Mouse (Mus musculus) erythroblast, adult 5-6 weeks (primary cell): ENCODE measurements around the gene Syce2. TPM values are rescaled to one million over a fixed set of nuclear protein-coding genes. Genes with fewer than 3 reads are reported as not detected.

Source experiments
- ATAC-seq: replicated peaks from 2 replicates; pipeline ENCODE4 v1.8.0; 2016; ENCODE audit warnings: moderate number of reproducible peaks, mild to moderate bottlenecking, moderate TSS enrichment, inconsistent platforms; ENCODE audit not compliant: poor library complexity, low FRiP score, severe bottlenecking
- total RNA-seq, 2 experiments: library from RNA; stranded (forward) in 1 of 2; stranded (reverse) in 1 of 2; fragments of 150-400 nt in 1 of 2; fragments of 200-764, 138-1000 nt in 1 of 2; gene quantifications; 2 replicates each; pipeline versions ENCODE4 v1.2.3 to v1.2.4; 2015 to 2017; ENCODE audit warnings: low replicate concordance in 2 of 2

Gene Syce2
- total RNA-seq, 2 experiments from 2014 or later: 10.6 to 54.8 TPM

DNA sequence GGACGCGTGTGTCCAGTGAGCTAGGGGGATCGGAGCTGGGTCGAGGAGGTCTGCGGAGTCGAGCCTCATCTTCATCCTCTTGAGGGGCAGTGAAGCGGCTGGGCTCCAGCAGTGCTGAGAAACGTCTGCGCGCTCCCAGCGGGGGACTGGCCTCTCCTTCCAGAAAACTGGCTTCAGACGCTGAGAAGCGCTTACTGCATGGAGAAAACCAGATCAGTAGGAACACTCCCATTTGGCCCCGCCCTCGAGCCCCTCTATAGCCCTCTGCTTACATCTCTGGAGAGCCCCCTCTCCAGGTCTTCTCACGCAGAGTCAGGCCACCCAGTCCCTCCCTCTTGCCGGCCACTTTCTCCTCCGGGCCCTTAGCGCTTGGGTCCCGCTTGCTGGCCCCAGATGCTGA lies 45.9 kb downstream of the Syce2 start:
- no peak for ATAC-seq

DNA sequence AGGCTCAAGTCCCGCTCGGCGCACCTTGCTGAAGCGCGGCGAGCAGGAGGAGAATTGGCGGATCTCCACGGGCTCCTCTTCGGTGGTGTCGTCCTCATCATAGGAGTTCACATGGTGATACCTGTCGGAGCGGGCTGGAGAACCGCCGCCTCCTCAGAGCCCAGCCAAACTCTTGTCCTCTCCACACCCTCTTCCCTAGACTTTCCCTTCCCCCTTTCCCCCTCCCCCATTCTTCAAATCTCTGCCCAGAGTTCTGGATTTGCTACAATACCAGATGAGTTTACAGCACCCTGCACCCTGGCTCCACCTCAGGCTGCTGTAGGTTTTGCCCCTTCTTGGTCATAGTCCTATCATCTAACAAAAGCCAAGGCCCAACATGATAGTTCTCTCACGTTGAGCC lies 46.7 kb downstream of the Syce2 start:
- no peak for ATAC-seq

DNA sequence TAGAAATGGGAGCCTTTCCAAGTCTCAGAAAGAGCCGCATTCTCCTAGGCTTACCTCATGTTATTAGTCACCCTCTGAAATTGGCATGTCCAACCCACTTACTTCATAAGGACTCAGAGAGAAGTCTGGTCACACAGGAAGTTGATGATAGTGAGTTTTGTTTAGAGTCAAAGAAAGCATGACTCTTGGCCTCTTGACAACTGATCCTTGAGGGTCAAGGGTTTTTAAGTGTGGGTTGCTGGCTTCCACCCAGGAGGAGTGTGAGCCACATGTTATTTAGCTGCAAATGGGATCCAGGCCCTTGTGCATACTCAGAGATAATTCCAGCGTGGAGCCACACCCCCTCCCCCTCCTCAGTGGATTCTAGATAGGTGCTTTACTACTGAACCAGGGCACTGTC lies 49.7 kb downstream of the Syce2 start:
- no peak for ATAC-seq

DNA sequence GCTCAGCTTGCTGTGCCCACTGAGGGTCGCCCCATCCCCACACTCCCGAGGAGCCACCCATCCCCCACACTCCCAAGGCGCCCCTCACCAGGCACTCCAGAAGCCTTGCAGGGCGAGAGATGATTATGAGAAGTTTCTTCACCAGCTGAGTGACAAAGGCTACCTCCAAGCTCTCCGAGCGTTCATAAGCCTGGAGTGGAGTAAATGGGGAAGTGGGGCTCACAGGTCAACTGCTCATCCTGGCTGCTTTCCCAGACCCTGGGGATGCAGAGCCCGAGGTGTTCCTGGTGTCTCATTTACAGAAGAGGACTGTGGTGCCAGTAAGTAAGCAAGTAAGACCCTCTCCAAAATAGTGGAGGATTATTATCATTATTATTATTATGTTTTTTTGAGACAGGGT lies 53.6 kb downstream of the Syce2 start:
- ATAC-seq: no peak

DNA sequence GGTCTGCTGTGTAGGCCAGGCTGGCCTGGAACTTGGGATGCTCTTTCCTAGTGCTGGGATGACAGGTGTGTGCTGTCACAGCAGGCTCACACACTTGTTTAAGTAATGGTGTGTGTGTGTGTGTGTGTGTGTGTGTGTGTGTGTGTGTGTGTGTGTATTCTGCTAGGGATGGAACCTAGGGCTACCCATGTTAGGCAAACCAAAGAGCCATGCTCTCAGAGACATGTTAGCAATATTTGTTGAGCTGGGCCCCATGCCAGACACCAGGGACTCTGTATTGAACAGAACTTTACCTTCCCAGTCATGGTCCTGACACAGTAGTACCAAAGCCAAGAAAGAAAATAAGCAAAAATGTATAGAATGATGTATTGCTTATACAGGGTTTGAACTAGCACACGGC lies 55.6 kb downstream of the Syce2 start:
- no peak for ATAC-seq

DNA sequence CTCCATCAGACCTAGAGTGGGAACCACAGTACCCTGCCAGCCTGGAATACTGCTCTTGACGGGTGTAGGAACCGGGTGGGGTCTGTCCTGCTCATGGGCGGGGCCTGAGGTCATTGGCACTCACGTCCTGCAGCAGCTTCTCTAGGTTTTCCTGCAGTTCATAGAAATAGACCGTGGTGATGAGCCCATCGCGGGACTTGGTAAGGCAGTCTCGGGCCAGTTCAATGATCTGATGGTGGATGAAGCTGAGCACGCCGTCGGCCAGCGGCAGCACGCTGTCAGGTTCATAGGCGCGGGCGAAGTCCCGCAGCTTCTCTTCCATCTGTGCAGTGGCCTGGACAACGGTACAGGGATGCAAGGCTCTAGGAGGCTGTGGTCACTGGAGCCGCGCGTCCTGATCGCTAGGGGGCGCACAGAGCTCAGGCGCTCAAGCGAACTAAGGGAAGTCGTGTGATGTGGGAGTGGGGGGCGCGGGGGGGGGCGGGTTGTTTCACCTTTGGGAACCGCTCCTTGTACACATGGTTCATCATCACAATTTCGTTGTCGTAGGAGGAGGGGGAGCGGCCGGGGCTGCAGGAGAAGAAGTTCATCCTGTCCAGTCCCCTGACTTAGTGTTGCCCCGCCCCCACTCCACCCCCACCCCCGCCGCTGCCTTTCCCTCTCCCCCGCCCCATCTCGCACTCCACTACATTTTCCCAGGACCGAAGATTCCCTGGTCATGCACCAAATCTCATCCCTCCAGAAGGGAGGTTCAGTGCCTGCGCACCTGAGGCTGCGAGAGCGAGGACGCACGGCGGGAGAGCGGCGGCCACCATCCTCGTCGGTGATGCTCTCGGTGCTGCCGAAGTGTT lies 56.8 kb downstream of the Syce2 start:
- ATAC-seq: peak; percentile 78

DNA sequence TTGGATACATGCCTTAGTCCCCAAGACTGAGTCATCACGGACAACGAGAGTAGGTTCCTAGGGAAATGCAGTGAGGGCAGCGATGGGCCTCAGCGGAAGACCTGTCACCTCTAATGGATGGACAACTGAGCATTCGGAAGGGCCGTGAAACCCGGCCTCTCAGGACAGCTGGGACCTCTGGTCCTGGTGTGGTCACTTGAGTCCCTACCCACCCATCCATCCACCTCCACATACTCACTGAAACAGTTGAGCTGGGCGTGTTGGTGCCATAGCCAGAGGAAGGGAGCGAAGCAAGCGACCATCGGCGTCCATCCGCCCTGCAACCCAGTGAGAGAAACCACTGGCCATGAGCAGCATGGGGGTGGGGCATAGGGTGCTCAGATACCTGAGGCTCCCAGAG lies 58.7 kb downstream of the Syce2 start:
- ATAC-seq: no peak

DNA sequence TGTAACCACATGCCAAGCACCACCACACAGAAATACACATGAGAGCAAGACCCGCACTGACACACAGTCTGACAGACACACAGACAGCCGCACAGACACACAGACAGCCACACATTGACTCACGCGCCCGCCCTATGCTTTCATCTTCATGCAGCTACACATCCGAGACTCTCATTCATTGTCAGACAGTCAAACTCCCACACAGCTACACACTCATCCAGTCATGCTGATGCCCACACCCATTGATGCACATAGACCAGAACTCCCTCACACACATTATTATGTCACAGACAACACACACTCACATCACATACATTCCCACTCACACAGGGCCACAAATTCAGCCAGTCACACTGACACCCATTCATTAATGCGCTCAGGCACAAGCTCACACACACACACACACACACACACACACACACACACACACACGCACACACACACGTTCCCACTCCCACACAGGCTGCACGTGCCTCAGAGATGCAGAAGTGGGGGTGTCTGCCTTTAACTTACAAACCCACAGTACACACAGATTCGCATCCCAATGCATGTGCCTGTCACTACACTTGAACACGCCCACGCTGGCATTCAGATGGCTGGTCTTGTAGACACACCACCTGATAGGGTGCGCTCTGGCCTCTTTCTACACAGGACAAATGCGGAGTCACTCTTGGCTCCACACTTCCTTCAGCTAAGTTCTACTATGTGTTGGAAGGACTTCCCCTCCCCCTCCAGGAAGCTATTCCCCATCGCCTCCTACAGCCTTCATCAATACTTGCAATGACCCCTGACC lies 62.1 kb downstream of the Syce2 start:
- no peak for ATAC-seq

DNA sequence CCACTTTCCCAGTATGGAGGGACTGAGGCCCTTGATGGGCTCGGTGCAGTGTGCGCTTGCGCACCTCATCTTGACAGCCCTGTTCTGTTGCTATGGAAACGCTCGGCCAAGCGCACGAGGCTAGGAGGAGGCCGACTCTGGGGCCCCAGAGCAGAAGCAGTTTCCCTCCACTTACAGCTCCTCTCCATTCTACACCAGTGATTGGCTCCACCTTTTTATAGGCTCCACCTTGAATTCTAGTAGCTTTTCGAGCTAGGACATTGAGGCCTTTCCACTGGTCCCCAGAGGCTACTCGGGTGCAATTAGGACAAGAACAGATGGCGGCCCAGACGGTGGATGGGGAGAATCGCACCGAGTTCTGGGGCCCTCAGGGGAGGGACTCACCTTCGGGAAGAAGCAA lies 62.9 kb downstream of the Syce2 start:
- ATAC-seq: no peak

DNA sequence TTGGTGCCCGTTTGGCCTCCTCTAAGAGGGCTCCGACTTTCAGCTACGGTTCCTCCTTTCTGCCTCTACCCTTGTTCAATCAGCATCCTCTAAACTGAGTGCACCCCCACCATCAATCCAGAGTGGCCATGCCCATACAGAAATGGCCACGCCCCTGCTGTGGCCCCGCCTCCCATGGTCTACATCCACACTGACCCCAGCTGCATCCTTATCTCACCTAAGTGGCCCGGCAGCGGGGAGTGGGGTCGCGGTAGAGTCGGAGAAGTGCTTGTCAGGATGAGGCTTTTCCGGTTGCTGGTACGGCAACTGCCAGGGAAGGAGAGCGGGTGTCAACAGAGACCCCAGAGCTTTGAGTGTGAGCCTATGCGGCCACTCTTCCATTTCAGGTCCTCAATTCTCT lies 63.6 kb downstream of the Syce2 start:
- ATAC-seq: no peak

DNA sequence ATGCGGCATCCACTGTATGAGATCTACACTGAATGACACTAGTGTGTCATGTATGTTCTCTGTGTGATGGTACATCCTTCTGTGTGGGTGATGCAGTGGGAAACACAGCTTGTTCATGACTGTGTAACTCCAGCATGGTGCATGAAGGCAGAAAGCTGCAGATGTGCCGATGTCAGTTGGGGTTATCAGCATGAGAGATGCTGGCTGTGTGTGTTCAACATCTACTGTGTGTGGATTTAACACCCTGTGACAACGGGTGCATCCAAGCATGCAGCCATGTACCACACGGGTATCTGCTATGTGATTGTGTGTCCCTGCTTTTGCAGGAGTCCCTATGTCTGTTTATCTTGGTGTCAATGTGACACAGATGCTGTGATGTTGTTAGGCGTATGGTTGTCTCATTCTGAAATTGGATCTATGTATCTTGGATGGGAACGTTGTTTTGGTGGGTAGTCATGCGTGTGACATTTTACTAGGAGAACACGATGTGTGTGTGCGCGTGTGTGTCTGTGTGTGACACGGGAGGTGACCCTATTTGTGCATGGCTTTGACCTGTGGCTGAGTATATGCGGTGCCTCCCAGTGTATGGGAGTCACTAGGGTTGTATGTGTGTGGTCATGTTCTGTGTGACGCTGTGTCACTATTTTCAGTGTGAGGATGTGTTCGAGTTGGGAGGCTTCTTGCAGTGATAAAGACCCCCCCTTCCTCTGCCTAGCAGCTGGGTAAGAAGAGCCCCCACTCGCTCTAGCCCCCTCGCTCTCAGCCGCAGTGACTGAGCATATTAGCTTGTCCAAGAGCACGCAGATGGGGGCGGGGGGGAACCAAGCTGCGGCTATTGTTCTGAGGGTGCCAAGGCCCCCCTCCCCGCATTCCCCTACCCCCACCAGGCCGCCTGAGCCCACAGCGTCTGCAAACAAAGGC lies 64.4 kb downstream of the Syce2 start:
- ATAC-seq: no peak

DNA sequence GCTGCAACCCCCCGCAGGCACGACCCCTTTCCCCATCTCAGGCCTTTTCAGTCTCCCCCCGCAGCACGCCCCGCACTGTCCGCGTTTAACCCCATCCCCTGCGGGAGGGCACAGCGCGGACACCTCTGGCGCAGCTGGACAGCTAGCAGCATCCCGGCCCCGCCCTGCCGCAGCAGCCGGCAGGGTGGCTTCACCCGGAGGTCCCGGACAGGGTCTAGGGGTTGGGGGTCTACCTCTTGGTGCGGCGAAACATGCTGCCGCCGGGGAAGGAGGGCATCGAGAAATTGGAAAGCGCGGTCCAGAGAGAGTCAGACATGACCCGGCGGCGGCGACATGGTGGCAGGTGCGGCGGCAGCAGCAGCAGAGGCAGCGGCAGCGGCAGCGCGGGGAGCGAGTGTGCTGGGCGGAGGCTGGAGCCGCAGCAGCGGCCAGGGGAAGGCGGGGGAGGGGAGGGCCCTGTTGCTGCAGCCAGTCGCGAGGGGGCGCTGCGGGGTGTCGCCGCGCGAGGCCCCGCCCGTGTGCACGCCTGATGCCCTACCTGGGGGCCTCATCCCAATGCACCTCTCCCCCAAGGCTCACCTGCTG lies 65.1 kb downstream of the Syce2 start, which contains the start of gene Mast1:
Gene Mast1 (minus strand): TSS at position 398 of the 585 bp plus-strand sequence.
- peak; percentile 71 for ATAC-seq

Other genes starting within 250 kb of the Syce2 start
Only the 30 nearest of the 31 such genes appear.
- 17.8 and 22.9 TPM in 2 replicates for gene Ier2, start 209.3 kb upstream of the Syce2 start, total RNA-seq (2015; ENCODE audit: low replicate concordance)
- 9.2 and 14.8 TPM in 2 replicates for gene Ier2, start 209.3 kb upstream of the Syce2 start, total RNA-seq (2017; ENCODE audit: low replicate concordance)
- gene Trmt1, start 185.8 kb upstream of the Syce2 start, total RNA-seq (2015; ENCODE audit: low replicate concordance): 9.8 and 16.9 TPM in 2 replicates
- gene Trmt1, start 185.8 kb upstream of the Syce2 start, total RNA-seq (2017; ENCODE audit: low replicate concordance): 18.3 and 21.5 TPM in 2 replicates
- gene Nacc1, start 184.2 kb upstream of the Syce2 start, total RNA-seq (2015; ENCODE audit: low replicate concordance): 12.7 and 19.9 TPM in 2 replicates
- gene Nacc1, start 184.2 kb upstream of the Syce2 start, total RNA-seq (2017; ENCODE audit: low replicate concordance): 8.2 and 13.1 TPM in 2 replicates
- 37.4 and 40.3 TPM in 2 replicates for gene Lyl1, start 170.7 kb upstream of the Syce2 start, total RNA-seq (2015; ENCODE audit: low replicate concordance)
- gene Lyl1, start 170.7 kb upstream of the Syce2 start, total RNA-seq (2017; ENCODE audit: low replicate concordance): 43.1 and 44.2 TPM in 2 replicates
- gene G430095P16Rik, start 149.1 kb upstream of the Syce2 start, total RNA-seq (2015; ENCODE audit: low replicate concordance): 7.9 and 18.1 TPM in 2 replicates
- 3.6 and 12.9 TPM in 2 replicates for gene G430095P16Rik, start 149.1 kb upstream of the Syce2 start, total RNA-seq (2017; ENCODE audit: low replicate concordance)
- 19.0 and 24.5 TPM in 2 replicates for gene Nfix, start 71.8 kb upstream of the Syce2 start, total RNA-seq (2015; ENCODE audit: low replicate concordance)
- gene Nfix, start 71.8 kb upstream of the Syce2 start, total RNA-seq (2017; ENCODE audit: low replicate concordance): 7.9 and 14.1 TPM in 2 replicates
- 2.3 TPM in 1 of 2 replicates, not detected in the other for gene Dand5, start 49.3 kb upstream of the Syce2 start, total RNA-seq (2015; ENCODE audit: low replicate concordance)
- 2.3 and 3.9 TPM in 2 replicates for gene Dand5, start 49.3 kb upstream of the Syce2 start, total RNA-seq (2017; ENCODE audit: low replicate concordance)
- 4.4 and 5.9 TPM in 2 replicates for gene Gadd45gip1, start 40.6 kb upstream of the Syce2 start, total RNA-seq (2015; ENCODE audit: low replicate concordance)
- gene Gadd45gip1, start 40.6 kb upstream of the Syce2 start, total RNA-seq (2017; ENCODE audit: low replicate concordance): 7.4 and 7.7 TPM in 2 replicates
- gene Rad23a, start 31.4 kb upstream of the Syce2 start, total RNA-seq (2015; ENCODE audit: low replicate concordance): 379 and 406 TPM in 2 replicates
- gene Rad23a, start 31.4 kb upstream of the Syce2 start, total RNA-seq (2017; ENCODE audit: low replicate concordance): 572 and 669 TPM in 2 replicates
- 255 and 289 TPM in 2 replicates for gene Calr, start 25.2 kb upstream of the Syce2 start, total RNA-seq (2015; ENCODE audit: low replicate concordance)
- gene Calr, start 25.2 kb upstream of the Syce2 start, total RNA-seq (2017; ENCODE audit: low replicate concordance): 800 and 908 TPM in 2 replicates
- 6.0 and 9.6 TPM in 2 replicates for gene Farsa, start 15.1 kb upstream of the Syce2 start, total RNA-seq (2015; ENCODE audit: low replicate concordance)
- gene Farsa, start 15.1 kb upstream of the Syce2 start, total RNA-seq (2017; ENCODE audit: low replicate concordance): 25.0 and 28.8 TPM in 2 replicates
- 7.9 and 14.6 TPM in 2 replicates for gene Gcdh, start 21.8 kb downstream of the Syce2 start, total RNA-seq (2015; ENCODE audit: low replicate concordance)
- 13.4 and 17.6 TPM in 2 replicates for gene Gcdh, start 21.8 kb downstream of the Syce2 start, total RNA-seq (2017; ENCODE audit: low replicate concordance)
- 58.9 and 59.8 TPM in 2 replicates for gene Klf1, start 29.8 kb downstream of the Syce2 start, total RNA-seq (2015; ENCODE audit: low replicate concordance)
- 85.0 and 116 TPM in 2 replicates for gene Klf1, start 29.8 kb downstream of the Syce2 start, total RNA-seq (2017; ENCODE audit: low replicate concordance)
- gene Dnase2a, start 36.4 kb downstream of the Syce2 start, total RNA-seq (2015; ENCODE audit: low replicate concordance): 31.9 and 44.9 TPM in 2 replicates
- gene Dnase2a, start 36.4 kb downstream of the Syce2 start, total RNA-seq (2017; ENCODE audit: low replicate concordance): 85.2 and 99.8 TPM in 2 replicates
- gene Mast1, start 65.2 kb downstream of the Syce2 start, total RNA-seq (2015; ENCODE audit: low replicate concordance): not detected in 2 replicates
- 0.28 TPM in 1 of 2 replicates, not detected in the other for gene Mast1, start 65.2 kb downstream of the Syce2 start, total RNA-seq (2017; ENCODE audit: low replicate concordance)
- gene Rtbdn, start 74.9 kb downstream of the Syce2 start, total RNA-seq (2015; ENCODE audit: low replicate concordance): not detected in 2 replicates
- not detected in 2 replicates for gene Rtbdn, start 74.9 kb downstream of the Syce2 start, total RNA-seq (2017; ENCODE audit: low replicate concordance)
- gene Gm49661, start 97.3 kb downstream of the Syce2 start, total RNA-seq (2015; ENCODE audit: low replicate concordance): not detected in 2 replicates
- not detected in 2 replicates for gene Gm49661, start 97.3 kb downstream of the Syce2 start, total RNA-seq (2017; ENCODE audit: low replicate concordance)
- gene Prdx2, start 97.5 kb downstream of the Syce2 start, total RNA-seq (2015; ENCODE audit: low replicate concordance): 1,192 and 1,430 TPM in 2 replicates
- gene Prdx2, start 97.5 kb downstream of the Syce2 start, total RNA-seq (2017; ENCODE audit: low replicate concordance): 2,193 and 2,235 TPM in 2 replicates
- 31.8 and 67.2 TPM in 2 replicates for gene Rnaseh2a, start 97.7 kb downstream of the Syce2 start, total RNA-seq (2015; ENCODE audit: low replicate concordance)
- gene Rnaseh2a, start 97.7 kb downstream of the Syce2 start, total RNA-seq (2017; ENCODE audit: low replicate concordance): 37.4 and 37.9 TPM in 2 replicates
- gene Junb, start 106.6 kb downstream of the Syce2 start, total RNA-seq (2015; ENCODE audit: low replicate concordance): 6.1 and 6.7 TPM in 2 replicates
- gene Junb, start 106.6 kb downstream of the Syce2 start, total RNA-seq (2017; ENCODE audit: low replicate concordance): 15.5 and 16.1 TPM in 2 replicates
- 1.9 and 5.0 TPM in 2 replicates for gene Hook2, start 118.5 kb downstream of the Syce2 start, total RNA-seq (2015; ENCODE audit: low replicate concordance)
- gene Hook2, start 118.5 kb downstream of the Syce2 start, total RNA-seq (2017; ENCODE audit: low replicate concordance): 1.6 and 6.1 TPM in 2 replicates
- not detected in 2 replicates for gene Best2, start 142.4 kb downstream of the Syce2 start, total RNA-seq (2015; ENCODE audit: low replicate concordance)
- gene Best2, start 142.4 kb downstream of the Syce2 start, total RNA-seq (2017; ENCODE audit: low replicate concordance): not detected in 2 replicates
- 20.8 and 24.2 TPM in 2 replicates for gene Asna1, start 153.2 kb downstream of the Syce2 start, total RNA-seq (2015; ENCODE audit: low replicate concordance)
- 13.5 and 26.3 TPM in 2 replicates for gene Asna1, start 153.2 kb downstream of the Syce2 start, total RNA-seq (2017; ENCODE audit: low replicate concordance)
- 32.1 and 45.4 TPM in 2 replicates for gene Trir, start 154.7 kb downstream of the Syce2 start, total RNA-seq (2015; ENCODE audit: low replicate concordance)
- gene Trir, start 154.7 kb downstream of the Syce2 start, total RNA-seq (2017; ENCODE audit: low replicate concordance): 72.9 and 103 TPM in 2 replicates
- 9.6 and 10.8 TPM in 2 replicates for gene Tnpo2, start 164.8 kb downstream of the Syce2 start, total RNA-seq (2015; ENCODE audit: low replicate concordance)
- 11.2 and 14.6 TPM in 2 replicates for gene Tnpo2, start 164.8 kb downstream of the Syce2 start, total RNA-seq (2017; ENCODE audit: low replicate concordance)
- gene Fbxw9, start 187.9 kb downstream of the Syce2 start, total RNA-seq (2015; ENCODE audit: low replicate concordance): 5.4 TPM in 1 of 2 replicates, not detected in the other
- gene Fbxw9, start 187.9 kb downstream of the Syce2 start, total RNA-seq (2017; ENCODE audit: low replicate concordance): 0.43 and 4.3 TPM in 2 replicates
- gene Gm5741, start 195.9 kb downstream of the Syce2 start, total RNA-seq (2015; ENCODE audit: low replicate concordance): not detected in 2 replicates
- gene Gm5741, start 195.9 kb downstream of the Syce2 start, total RNA-seq (2017; ENCODE audit: low replicate concordance): not detected in 2 replicates
- 12.3 and 16.1 TPM in 2 replicates for gene Dhps, start 199.6 kb downstream of the Syce2 start, total RNA-seq (2015; ENCODE audit: low replicate concordance)
- gene Dhps, start 199.6 kb downstream of the Syce2 start, total RNA-seq (2017; ENCODE audit: low replicate concordance): 3.2 and 12.1 TPM in 2 replicates
- gene Wdr83os, start 208.6 kb downstream of the Syce2 start, total RNA-seq (2015; ENCODE audit: low replicate concordance): 26.1 and 31.3 TPM in 2 replicates
- 4.3 and 11.3 TPM in 2 replicates for gene Wdr83os, start 208.6 kb downstream of the Syce2 start, total RNA-seq (2017; ENCODE audit: low replicate concordance)
- gene Wdr83, start 209.2 kb downstream of the Syce2 start, total RNA-seq (2015; ENCODE audit: low replicate concordance): 1.7 and 16.9 TPM in 2 replicates
- 4.9 and 6.3 TPM in 2 replicates for gene Wdr83, start 209.2 kb downstream of the Syce2 start, total RNA-seq (2017; ENCODE audit: low replicate concordance)